Mouse (Mus musculus) ES-E14 (cell line): ENCODE data around the gene Spg7.

Experiments
- HCFC1 ChIP-seq: IDR thresholded peaks from 2 replicates; pipeline ENCODE4 v1.6.1; 2012; ENCODE audit warnings: low read length, inconsistent platforms, borderline replicate concordance; ENCODE audit not compliant: insufficient read depth
- MAFK ChIP-seq: IDR thresholded peaks from 2 replicates; pipeline ENCODE4 v1.6.1; 2014; ENCODE audit warnings: mild to moderate bottlenecking, low read depth, low read length, inconsistent platforms; ENCODE audit not compliant: insufficient read depth
- ZC3H11A ChIP-seq: IDR thresholded peaks from 2 replicates; pipeline ENCODE4 v1.6.1; 2012; ENCODE audit warnings: low read depth, mild to moderate bottlenecking, inconsistent platforms, low read length, borderline replicate concordance

GRCm38 (mm10) chr8:123108010-123108409, 45.3 kb downstream of the Spg7 start:
- TF ChIP-seq HCFC1 (no peak), MAFK (no peak), ZC3H11A (no peak)
